Mouse (Mus musculus): ENCODE results near the gene Rab2b. TPM values are rescaled to one million over a fixed set of nuclear protein-coding genes. Genes with fewer than 3 reads are reported as not detected.

Rab2b gene
- 60.6 and 63.4 TPM in 2 replicates for polyA plus RNA-seq (2015; fragmentation: Nextera tagmentation; extraction: Ambion mirVana)

- Histone ChIP-seq H3K9me3 (no peaks in the 10 kb centered on the region), H3K4me2 (replicated peaks) (peak within 1 kb of the TSS; percentile 75), H3K4me1 (replicated peaks) (peaks cover 17% of the 10 kb centered on the region), H3K4me3 (replicated peaks) (peak within 1 kb of the TSS; percentile 90), H3K27ac (peak within 1 kb of the TSS; percentile 88), H3K36me3 (peaks cover 19% of the 10 kb centered on the region), H3K27me3 (no peaks in the 10 kb centered on the region), H3K9ac (replicated peaks) (peak within 1 kb of the TSS; percentile 90)
- WGBS: 1% methylated on average over 64 of the region's 66 CpGs
- ATAC-seq: peak; percentile 99
Measured at GRCm38 (mm10) chr14:52278932-52279746, at the start of gene Rab2b, which contains the start of gene Tox4. TSS of gene Rab2b (minus strand) at chr14:52279545. TSS of gene Tox4 (plus strand) at chr14:52279146.

- H3K9ac ChIP-seq (replicated peaks): peak within 1 kb of the TSS; percentile 69
- WGBS: under 1% methylated on average over 26 of the region's 26 CpGs
- H3K9me3 ChIP-seq: no peaks in the 10 kb centered on the region
- H3K4me1 ChIP-seq (replicated peaks): peaks cover 57% of the 10 kb centered on the region
- H3K27me3 ChIP-seq: no peaks in the 10 kb centered on the region
- no peaks in the 10 kb centered on the region for H3K36me3 ChIP-seq
- peak within 1 kb of the TSS; percentile 85 for H3K4me2 ChIP-seq (replicated peaks)
- peak within 1 kb of the TSS; percentile 79 for H3K27ac ChIP-seq
- peak; percentile 84 for ATAC-seq
- peak within 1 kb of the TSS; percentile 52 for H3K4me3 ChIP-seq (replicated peaks)
Measured at GRCm38 (mm10) chr14:52327910-52328812, 48.8 kb upstream of the Rab2b start, which contains the start of gene Sall2. TSS of gene Sall2 (minus strand) at chr14:52328762.

- ATAC-seq: peak; percentile 71
- no peaks in the 10 kb centered on the region for H3K36me3 ChIP-seq
- WGBS: under 1% methylated on average over 14 of the region's 14 CpGs
- peak overlapping the region; percentile 85 for H3K4me2 ChIP-seq (replicated peaks)
- H3K27ac ChIP-seq: peak overlapping the region; percentile 79
- peaks cover 57% of the 10 kb centered on the region for H3K4me1 ChIP-seq (replicated peaks)
- peak overlapping the region; percentile 52 for H3K4me3 ChIP-seq (replicated peaks)
- H3K27me3 ChIP-seq: no peaks in the 10 kb centered on the region
- H3K9ac ChIP-seq (replicated peaks): peak overlapping the region; percentile 69
- no peaks in the 10 kb centered on the region for H3K9me3 ChIP-seq
Measured at GRCm38 (mm10) chr14:52327375-52327901, 48.1 kb upstream of the Rab2b start.

- H3K36me3 ChIP-seq: no peaks in the 10 kb centered on the region
- WGBS: 0% methylated on average over 4 of the region's 4 CpGs
- no peaks in the 10 kb centered on the region for H3K9me3 ChIP-seq
- peak overlapping the region; percentile 52 for H3K4me3 ChIP-seq (replicated peaks)
- peak overlapping the region; percentile 85 for H3K4me2 ChIP-seq (replicated peaks)
- ATAC-seq: 0 out of 2 replicates have a peak, but pooled peaks have one; percentile 13
- peak overlapping the region; percentile 69 for H3K9ac ChIP-seq (replicated peaks)
- no peaks in the 10 kb centered on the region for H3K27me3 ChIP-seq
- H3K4me1 ChIP-seq (replicated peaks): peaks cover 45% of the 10 kb centered on the region
- H3K27ac ChIP-seq: 0 out of 2 replicates have a peak overlapping the region, but pooled peaks have one; percentile 17
Measured at GRCm38 (mm10) chr14:52325890-52326289, 46.5 kb upstream of the Rab2b start.

GRCm38 (mm10) chr14:52319361-52319760 lies 40.0 kb upstream of the Rab2b start:
- H3K4me3 ChIP-seq (replicated peaks): no peak overlapping the region
- peaks cover 21% of the 10 kb centered on the region for H3K4me1 ChIP-seq (replicated peaks)
- no peak for ATAC-seq
- H3K36me3 ChIP-seq: peaks cover 6% of the 10 kb centered on the region
- no peaks in the 10 kb centered on the region for H3K27me3 ChIP-seq
- whole genome bisulfite sequencing: 78% methylated on average over 6 of the region's 6 CpGs
- no peak overlapping the region for H3K4me2 ChIP-seq (replicated peaks)
- no peaks in the 10 kb centered on the region for H3K9me3 ChIP-seq
- no peak overlapping the region for H3K27ac ChIP-seq
- H3K9ac ChIP-seq (replicated peaks): no peak overlapping the region

GRCm38 (mm10) chr14:52316441-52317225 lies 37.3 kb upstream of the Rab2b start:
- H3K4me1 ChIP-seq (replicated peaks): peaks cover 48% of the 10 kb centered on the region
- peak overlapping the region; percentile 96 for H3K27ac ChIP-seq
- peak overlapping the region; percentile 92 for H3K4me2 ChIP-seq (replicated peaks)
- no peaks in the 10 kb centered on the region for H3K27me3 ChIP-seq
- WGBS: 2% methylated on average over 16 of the region's 16 CpGs
- peaks cover 33% of the 10 kb centered on the region for H3K36me3 ChIP-seq
- 0 out of 2 replicates have a peak, but pooled peaks cover 3% of the 10 kb centered on the region for H3K9me3 ChIP-seq
- peak; percentile 85 for ATAC-seq
- H3K4me3 ChIP-seq (replicated peaks): peak overlapping the region; percentile 83
- H3K9ac ChIP-seq (replicated peaks): peak overlapping the region; percentile 94

- 0 out of 2 replicates have a peak, but pooled peaks cover 3% of the 10 kb centered on the region for H3K9me3 ChIP-seq
- peak overlapping the region; percentile 83 for H3K4me3 ChIP-seq (replicated peaks)
- peaks cover 55% of the 10 kb centered on the region for H3K4me1 ChIP-seq (replicated peaks)
- H3K4me2 ChIP-seq (replicated peaks): peak overlapping the region; percentile 92
- no peaks in the 10 kb centered on the region for H3K27me3 ChIP-seq
- H3K27ac ChIP-seq: peak overlapping the region; percentile 96
- 0% methylated on average over 33 of the region's 41 CpGs for WGBS
- H3K36me3 ChIP-seq: peaks cover 40% of the 10 kb centered on the region
- peak overlapping the region; percentile 94 for H3K9ac ChIP-seq (replicated peaks)
- ATAC-seq: peak; percentile 91
Measured at GRCm38 (mm10) chr14:52315792-52316440, 36.6 kb upstream of the Rab2b start.

- Histone ChIP-seq H3K4me2 (replicated peaks) (peak overlapping the region; percentile 92), H3K27ac (peak overlapping the region; percentile 96), H3K36me3 (peaks cover 46% of the 10 kb centered on the region), H3K4me1 (replicated peaks) (peaks cover 60% of the 10 kb centered on the region), H3K27me3 (no peaks in the 10 kb centered on the region), H3K4me3 (replicated peaks) (peak overlapping the region; percentile 83), H3K9ac (replicated peaks) (peak overlapping the region; percentile 94), H3K9me3 (0 out of 2 replicates have a peak, but pooled peaks cover 3% of the 10 kb centered on the region)
- peak; percentile 9; the same call in 1 of the 2 replicates for ATAC-seq
- WGBS: 8% methylated on average over 17 of the region's 17 CpGs
Measured at GRCm38 (mm10) chr14:52315283-52315780, 36.0 kb upstream of the Rab2b start.

- H3K4me1 ChIP-seq (replicated peaks): peaks cover 60% of the 10 kb centered on the region
- peaks cover 46% of the 10 kb centered on the region for H3K36me3 ChIP-seq
- ATAC-seq: no peak
- H3K4me3 ChIP-seq (replicated peaks): peak overlapping the region; percentile 83
- peak overlapping the region; percentile 96 for H3K27ac ChIP-seq
- H3K9ac ChIP-seq (replicated peaks): peak overlapping the region; percentile 94
- H3K27me3 ChIP-seq: no peaks in the 10 kb centered on the region
- H3K9me3 ChIP-seq: 0 out of 2 replicates have a peak, but pooled peaks cover 3% of the 10 kb centered on the region
- peak overlapping the region; percentile 92 for H3K4me2 ChIP-seq (replicated peaks)
- 40% methylated on average over 8 of the region's 8 CpGs for WGBS
Measured at GRCm38 (mm10) chr14:52314808-52315150, 35.4 kb upstream of the Rab2b start.

Measured in midbrain, embryonic 13.5 days (tissue).